Mouse (Mus musculus): ENCODE data around the gene Eri3.
A peak's percentile ranks its signal among the peaks of the same experiment; 100 is the strongest.

Gene Eri3

DNA sequence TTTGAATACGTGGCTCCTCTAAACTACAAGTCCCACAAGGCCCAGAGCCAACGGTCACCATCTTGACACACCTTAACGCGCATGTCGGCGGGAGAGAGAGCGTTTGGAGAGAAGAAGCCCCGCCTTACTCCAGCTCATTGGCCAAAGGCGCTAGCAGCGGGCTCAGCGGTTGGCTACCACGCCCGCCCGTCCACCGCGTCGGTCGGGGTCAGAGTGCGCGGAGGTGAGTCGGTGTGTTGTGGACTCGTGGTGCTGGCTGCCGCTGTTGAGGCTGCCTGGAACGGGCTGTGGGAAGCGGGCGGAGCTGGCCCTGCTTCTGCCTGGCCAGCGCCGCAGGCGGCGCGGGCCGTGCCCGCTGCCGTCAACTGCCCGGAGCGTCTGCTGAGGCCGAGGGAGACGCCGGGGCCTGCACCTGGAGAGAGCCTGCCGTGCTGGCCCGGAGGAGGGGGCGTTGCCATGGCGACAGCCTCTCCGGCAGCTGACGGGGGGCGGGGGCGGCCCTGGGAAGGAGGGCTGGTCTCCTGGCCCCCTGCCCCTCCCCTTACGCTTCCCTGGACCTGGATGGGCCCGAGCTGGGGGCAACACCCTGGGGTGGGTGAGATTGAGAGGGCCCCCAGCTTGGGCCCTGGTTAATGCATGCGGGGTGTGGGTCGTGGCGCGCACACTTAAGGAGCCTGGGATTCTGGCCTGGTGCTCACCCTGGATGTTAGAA, at the start of gene Eri3:
TSS of gene Eri3 (plus strand) at position 226 of the 712 bp plus-strand sequence.
- DNase-seq (ENCODE audit: low spot score): peak; percentile 98

DNA sequence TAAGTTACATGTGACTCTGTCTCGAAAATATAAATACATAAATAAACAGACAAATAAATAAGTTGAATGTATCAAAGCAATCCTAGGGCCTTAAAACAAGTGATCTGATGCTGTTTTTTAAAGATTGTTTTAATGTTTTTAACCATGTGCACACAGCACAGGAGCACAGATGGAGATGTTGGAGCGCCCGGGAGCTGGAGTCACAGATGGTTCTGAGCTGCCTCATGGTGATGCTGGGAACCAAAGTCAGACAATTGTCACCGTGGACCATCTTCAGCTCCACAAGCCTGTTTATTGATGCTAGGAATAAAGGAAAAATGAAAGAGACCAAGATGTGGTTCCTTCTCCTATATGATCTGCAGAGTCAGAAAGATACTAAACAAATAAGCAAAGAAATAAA, 31.9 kb upstream of the Eri3 start:
- DNase-seq (ENCODE audit: low spot score): no peak

DNA sequence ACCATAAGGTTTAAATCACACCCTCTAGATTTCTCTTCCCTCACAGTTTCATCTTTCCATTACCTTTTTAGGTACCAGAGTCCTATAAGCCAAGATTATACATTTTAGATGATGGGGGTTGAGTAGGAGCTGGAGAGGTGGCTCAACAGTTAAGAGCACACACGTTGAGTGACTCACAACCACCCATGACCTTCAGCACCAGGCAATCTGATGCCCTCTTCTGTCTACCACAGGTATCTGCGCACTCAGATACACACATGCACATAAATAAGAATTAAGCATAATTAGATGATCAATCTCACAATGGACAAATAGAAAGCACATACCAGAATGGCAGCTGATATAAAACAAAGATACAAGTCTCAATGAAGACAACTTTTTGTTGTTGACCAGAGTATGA, 28.8 kb upstream of the Eri3 start:
- no peak for DNase-seq (ENCODE audit: low spot score)

DNA sequence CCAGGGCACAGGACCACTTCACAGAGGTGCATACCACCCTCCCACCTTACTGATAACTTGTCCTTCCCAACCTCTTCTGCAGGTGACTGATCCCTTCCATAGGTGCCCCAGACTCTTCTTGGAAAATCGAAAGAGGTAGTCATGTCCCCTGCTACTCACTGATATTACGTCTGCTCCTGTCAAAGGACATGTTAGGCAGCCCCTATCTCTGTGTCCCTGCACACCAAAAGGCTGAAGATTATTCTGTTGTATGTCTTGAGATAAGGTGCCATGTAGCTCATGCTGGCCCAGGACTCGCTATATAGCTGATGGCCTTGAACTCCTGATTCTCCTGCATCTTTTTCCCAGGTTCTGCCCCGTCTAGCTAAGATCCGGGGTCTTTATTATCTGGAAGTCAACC, 24.2 kb upstream of the Eri3 start:
- no peak for DNase-seq (ENCODE audit: low spot score)

DNA sequence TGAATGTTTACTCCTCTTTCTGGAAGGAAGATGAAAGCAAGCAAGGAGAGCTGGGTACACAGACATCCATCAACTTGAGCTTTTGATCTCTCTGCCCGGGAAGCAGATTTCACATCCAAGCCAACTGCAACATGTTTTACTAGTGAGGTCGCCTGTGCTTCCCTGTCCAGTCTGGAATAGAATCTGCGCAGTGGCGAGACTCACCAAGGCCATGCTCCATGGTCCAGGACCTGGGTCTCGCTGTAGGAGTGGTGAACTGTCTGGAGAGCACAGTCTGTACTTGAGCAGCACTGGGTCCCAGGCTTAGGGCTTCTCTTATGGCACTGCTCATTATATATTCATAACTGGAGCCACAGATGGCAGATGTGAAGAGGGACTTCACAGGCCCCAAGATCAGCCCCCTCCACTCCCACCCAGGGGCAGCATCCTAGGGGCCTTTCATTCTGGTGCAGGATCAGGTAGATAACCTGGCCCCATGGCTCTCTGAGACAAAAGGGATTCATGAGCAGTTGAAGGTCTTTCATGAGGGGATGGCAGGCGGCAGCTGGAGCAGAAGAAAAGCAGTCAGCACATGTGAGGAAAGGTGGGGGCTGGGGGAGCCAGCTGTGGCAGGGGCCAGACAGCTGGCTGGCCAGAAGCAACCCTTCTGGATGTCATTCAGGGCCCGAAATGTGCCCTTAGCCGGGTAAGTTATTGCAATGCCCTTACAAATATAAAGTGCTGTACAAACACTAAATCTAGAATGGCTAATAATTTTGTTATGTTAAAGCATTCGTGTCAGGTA, 22.9 kb upstream of the Eri3 start:
- DNase-seq (ENCODE audit: low spot score): peak; percentile 12

DNA sequence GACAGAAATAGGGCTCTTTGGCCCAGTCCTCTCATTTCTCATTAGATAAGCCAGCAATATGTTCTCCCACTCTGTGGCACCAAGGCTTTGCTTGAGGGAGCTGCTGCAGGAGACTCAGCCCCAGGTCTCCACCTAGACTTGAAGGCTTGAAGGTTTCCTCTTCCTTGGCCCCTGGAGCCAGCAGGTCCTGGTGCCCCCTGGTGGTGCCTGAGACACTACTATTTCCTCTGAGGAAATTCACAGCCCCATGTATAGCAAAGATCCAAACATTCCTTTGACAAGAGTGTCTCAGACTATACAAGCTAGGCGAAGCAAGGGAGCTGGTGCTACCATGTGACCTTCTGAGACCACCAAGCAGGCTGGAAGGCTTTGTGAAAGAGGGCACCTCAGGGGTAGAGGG, 22.2 kb upstream of the Eri3 start:
- peak; percentile 74 for DNase-seq (ENCODE audit: low spot score)

DNA sequence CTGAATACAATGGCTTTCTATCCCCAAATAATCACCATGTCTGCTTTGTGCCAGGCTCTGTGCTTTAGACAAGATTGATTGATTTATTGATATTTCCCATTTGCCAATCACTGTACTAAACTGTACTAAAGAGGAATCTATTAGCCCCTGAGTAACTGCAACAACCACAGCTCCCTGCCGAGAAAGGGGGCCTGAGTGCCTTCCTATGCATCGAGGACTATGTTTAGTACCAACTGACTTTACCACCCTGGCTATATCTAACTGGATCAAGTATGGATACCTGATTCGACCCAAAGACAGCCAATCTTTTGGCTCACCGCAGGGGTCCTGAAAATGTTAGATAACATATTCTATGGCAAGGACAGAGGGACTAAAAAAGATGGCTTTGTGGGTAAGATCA, 20.3 kb upstream of the Eri3 start:
- no peak for DNase-seq (ENCODE audit: low spot score)

DNA sequence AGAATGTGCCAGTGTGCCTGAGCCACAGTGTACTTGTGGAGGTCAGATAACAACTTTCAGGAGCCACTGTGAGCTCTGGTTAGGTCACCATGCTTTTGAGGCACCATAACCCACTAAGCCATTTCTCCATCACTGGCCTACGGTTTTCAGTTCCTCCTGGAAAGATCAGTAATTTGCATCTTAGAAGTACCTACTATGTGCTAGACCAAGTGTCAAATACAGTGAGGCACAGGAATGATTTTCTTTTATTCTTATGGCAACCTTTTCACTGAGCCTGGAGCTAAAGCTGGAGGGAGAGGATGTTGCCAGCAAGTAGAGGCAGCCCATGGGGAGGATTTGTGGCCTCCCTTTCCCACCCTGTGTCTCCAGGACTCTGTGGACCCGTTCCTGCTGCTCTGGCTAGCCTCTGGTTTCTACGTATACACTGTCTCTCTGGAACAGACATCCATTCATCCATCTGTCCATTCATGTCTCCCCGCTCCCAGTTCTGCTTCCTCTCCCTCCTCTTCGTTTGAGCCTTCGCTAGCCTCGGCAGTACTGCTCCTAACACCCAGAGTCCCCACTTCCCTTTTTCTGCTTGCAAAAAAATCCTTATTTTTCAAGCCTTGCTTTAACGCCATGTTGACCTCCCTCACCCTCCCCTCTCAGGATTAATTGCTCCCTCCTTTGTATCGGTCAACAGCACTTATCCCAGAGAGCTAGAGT, 14.5 kb upstream of the Eri3 start:
- no peak for DNase-seq (ENCODE audit: low spot score)

DNA sequence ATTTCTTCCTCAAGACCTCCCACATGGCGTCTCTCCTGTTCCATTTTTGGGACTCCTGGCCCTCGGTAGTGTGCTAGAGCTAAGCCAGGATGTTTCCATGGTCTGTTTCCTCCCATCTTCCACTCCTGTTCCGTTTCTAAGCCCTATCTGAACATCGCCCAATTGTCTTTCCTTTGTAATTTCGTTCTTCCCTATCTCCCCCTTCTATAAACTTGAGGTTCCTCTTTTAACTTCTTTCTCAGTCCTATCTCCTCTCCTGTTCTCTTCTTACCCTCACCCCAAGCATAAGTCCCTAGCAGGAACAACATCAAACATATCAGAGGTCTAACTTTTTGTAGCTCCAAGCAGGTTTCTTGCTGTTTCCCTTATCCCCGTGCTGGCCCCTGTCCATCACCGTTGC, 13.2 kb upstream of the Eri3 start:
- no peak for DNase-seq (ENCODE audit: low spot score)

DNA sequence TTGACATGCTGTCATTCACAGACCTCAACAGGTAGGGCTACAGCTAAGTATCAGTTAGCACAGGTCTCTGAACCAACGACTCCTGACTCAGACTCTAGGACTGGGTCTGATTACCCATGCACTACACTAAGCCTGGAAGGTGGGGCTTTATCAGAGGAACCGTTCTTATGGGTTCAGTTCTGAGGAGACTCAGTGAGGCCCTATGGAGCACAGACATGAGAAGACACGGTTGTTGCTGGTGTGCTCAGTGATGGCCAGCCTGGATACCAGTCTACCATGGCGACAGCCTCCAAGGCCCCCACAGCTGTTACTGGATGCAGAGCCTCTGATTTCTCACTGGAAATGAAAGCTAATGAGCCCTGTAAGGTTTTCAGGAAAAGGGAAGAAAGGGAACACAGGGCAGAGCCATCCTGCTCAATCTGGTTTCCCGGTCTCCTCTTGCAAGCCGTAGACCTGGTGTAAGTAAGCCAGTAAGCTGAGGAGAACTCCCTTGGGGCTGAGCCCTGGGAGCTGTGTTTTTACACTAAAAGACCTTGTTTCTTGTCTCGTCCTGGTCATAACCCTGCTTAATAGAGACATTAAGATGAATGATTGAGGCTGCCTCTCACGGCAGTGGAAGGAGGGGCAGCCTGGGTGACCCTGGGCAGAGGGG, 10.7 kb upstream of the Eri3 start:
- no peak for DNase-seq (ENCODE audit: low spot score)

DNA sequence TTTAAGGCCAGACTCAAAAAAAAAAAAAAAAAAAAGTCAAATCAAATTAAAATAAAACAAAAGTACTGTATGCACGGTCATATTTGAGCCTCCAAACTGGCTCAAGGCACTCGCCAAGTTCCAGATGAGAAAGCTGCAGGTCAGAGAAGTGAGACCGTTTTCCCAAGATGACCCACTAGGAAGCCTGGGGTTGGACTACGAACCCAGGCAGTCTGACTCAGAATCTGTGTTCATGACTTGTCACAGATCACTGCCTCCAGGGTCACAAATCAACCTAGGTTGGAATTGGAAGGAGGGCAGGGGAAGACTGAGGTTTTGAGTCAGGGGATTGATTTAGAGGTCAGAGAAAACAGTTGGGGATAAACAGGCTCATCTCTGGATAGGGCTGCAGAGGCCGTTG, 9.6 kb upstream of the Eri3 start:
- no peak for DNase-seq (ENCODE audit: low spot score)

DNA sequence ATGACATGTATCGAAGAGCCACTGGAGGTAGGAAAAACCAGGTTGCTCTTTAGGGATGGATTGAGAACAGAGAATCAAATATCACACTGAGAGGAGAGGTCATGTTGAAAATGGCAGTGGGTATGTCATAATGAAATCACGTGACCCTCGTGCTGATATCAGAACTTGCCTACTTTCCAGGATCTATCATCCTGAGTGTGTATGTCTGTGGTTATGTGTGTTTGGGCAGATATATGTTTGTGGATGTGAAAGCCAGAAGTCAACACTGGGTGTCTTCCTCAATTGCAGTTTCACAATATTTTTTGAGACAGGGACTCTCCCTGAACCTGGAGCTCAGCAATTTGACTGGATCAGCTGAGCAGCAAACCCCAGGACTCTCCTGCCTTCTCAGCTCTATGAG, 4.7 kb upstream of the Eri3 start:
- no peak for DNase-seq (ENCODE audit: low spot score)

DNA sequence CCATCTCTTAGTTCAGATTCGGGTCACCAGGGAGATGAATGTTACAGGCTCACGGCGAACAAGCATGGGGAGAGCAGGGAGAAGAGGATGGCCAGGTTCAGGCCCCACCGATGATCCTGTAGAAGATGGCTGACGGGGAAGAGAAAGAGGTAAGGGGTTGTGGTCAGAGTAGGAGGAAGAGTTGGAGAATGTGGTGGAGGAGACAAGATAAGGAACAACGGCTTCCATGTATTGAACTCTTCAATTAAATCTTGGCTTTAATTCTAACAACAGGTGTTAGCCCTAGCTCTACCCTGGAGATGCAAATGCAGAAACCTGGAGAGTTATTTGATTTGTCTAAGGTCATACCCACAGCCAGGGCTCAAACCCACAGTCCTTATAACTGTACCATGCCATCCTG, 3.5 kb upstream of the Eri3 start:
- DNase-seq (ENCODE audit: low spot score): no peak

DNA sequence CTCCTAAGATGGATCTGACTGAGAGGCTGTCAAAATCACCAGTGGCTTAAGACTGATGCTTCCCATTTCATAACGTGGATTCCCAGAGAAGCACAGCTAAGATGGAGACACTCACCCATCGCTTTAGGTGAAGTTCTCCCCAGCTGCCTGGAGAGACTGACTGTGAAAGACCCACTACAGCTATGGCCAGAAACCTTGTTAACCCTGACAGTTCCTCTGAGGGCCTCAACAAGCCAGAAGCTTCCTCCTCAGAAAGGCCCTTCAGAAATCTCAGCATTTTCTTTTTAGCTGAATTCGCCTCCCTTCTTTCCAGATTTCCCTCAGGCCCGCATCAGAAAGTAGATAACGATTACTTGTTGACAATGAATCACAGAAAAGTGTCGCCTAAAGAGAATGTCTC, 589 bp upstream of the Eri3 start:
- DNase-seq (ENCODE audit: low spot score): no peak

DNA sequence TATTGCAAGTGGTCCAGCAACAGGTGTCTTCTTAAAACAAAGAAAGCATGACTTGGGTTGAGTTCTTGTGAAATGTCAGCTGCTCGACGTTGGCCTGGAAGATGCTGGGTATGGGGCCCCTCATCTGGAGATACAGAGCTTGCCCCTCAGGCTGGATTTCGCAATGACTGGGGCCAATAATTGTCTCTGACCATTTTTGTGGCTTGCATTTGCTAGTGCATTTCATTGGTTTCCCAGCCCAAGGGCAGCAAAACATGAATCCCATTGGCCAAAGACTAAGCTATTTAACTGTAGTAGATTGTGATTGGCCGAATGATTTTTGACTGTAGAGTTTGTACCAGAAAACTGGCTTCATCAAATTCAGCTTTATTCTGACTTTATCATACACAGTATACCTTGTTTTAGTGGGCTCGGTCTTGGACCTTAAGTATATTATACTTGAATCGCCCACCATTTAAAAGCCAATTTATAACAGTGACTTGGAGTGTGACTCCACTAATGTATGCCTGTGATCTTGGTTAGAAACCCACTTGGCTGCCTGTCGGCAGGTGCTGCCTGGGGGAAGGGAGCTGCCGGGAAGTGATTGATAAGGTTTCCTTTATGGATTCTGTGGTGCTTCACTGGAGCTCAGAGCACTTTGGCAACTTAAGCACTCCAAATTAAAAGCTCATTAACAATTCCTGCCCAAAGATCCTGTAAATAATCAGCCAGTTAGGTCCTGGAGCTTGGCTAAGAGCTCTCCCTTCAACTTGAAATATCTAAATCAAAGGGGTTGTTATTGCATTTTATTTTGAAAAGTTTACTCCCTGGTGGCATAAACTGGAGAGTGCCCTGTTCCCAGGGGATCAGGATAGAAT, 1.2 kb downstream of the Eri3 start:
- no peak for DNase-seq (ENCODE audit: low spot score)

DNA sequence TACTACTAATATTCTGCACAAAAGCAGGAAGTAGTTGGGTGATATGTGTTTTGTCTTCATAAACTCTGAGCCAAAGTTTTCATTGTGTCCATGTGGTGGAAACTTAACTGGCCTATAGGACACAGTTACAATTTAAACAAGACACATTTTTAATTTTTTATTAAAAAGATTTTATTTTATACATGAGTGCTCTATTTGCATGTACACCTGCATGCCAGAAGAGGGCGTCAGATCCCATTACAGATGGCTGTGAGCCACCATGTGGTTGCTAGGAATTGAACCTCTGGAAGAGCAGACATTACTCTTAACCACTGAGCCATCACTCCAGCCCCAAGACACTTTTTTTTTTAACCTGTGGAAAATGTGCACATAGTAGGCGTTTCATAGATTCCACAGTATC, 5.3 kb downstream of the Eri3 start:
- no peak for DNase-seq (ENCODE audit: low spot score)

DNA sequence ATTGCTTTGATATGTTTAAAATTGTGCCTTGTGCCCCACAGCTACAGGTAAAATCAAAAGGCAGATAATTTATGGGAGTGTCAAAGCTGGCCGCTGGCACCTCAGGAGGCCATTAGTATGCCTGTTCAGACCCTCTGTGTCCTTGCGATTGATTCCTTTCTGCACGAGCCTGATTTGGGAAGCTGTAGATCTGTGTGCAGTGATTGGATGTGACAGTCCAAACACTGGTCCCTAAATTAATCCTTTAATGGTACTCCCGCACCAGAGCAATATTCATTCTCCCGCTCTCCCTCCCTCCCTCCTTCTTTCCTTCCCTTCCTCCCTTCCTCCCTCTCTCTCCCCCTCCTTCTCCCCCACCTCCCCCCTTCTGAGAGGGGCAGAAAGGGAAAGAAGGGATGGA, 6.2 kb downstream of the Eri3 start:
- DNase-seq (ENCODE audit: low spot score): peak; percentile 37

DNA sequence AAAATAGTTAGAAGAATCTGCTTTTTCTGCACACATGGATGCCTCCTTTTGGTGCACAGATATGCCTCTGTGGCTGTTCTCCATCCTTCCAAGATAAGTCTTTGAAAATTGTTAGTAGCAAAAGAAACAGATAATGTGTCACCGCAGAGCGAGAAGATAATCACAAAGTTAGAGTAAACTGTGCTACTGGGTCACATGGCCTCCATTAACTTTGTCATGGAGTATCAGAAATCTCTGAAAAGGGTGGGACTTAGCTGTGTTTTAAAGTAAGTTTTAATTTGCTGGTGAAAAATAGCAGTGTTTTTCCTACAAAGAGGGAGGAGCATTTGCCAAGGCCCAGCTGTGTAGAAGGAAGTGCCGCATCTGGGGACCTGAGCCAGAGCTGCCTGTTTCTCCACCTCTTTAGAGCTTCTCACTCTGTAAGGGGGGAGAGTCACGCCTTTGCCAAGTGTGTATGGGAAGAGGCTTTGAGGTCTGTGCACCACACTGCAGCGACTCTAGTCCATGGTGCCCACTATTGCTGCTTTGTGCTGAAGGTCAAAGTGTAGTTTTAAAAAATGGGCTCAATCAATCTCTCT, 7.0 kb downstream of the Eri3 start:
- no peak for DNase-seq (ENCODE audit: low spot score)

DNA sequence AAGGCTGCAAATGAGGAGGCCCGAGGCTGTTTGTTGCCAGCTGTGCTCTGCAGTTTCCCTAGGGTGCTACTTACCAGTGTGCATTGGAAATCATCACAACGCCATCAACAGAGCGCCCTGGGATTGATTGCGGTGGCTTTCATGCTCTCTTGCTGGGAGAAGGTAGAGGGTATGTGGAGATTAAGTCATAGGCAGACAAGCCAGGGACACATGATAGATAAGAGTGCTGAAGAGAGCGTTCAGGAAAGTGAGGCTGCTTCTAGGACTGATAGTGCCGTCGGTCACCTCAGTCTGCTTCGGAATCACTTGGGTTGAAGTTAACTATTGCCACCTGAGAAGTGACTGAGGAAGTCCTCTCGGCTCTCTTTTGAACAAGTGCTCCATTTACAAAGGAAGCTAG, 13.8 kb downstream of the Eri3 start:
- no peak for DNase-seq (ENCODE audit: low spot score)

DNA sequence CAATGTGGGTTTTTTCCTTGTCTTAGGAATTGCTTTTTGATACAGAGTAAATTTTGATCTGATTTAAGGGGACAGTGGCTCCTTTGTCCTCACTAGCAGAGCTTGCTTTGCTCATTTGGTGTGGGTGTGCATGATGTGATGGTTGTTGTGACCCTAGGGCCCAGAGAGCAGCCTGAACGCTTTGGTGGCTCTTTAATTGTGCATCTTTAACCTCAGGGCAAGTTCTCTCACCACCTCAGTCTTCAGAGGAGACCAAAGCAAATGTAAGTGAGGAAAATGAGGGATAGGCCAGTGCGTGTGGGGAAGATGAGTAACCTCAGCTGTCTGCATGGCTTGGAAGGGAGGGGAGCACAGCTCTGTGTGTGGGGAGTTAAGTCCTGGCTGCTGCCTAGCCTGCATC, 18.7 kb downstream of the Eri3 start:
- DNase-seq (ENCODE audit: low spot score): peak; percentile 24

DNA sequence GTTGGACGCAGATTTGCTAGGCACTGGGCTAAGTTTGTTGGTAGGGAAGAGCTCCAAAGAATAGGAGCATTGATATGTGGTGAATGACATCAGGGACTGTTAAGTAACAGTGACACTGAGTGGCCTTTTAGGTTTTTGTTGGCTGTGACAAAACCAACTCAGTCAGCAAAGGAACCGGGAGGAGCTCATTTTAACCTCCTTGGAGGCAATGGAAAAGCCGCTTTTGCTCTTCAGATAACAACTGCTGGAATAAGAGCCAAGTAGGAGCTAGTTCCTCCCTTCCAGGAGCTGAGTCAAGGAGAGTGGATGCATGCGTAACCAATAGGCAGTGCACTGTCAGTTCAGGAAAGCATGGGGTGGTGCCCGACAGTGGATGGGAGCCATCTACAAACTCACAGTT, 20.8 kb downstream of the Eri3 start:
- DNase-seq (ENCODE audit: low spot score): no peak
